Mouse (Mus musculus) cortical plate, adult 2 months (tissue): ENCODE data around the gene Bcat2.

Experiments used
- CTCF ChIP-seq: fragments of 200-500 bp; IDR thresholded peaks from 2 replicates; pipeline ENCODE4 v1.5.1; 2011; ENCODE audit warnings: mild to moderate bottlenecking, control low read depth, low read length; ENCODE audit not compliant: insufficient read depth; ENCODE audit errors: extremely low read depth
- POLR2A ChIP-seq: fragments of 200-500 bp; IDR thresholded peaks from 2 replicates; pipeline ENCODE4 v1.6.1; 2011; ENCODE audit warnings: mild to moderate bottlenecking, low read length, control low read depth; ENCODE audit not compliant: insufficient read depth; ENCODE audit errors: extremely low read depth

GRCm38 (mm10) chr7:45535676-45536075 lies 34.3 kb upstream of the Bcat2 start:
- TF ChIP-seq POLR2A: no peak
- TF ChIP-seq CTCF: no peak
